Mouse (Mus musculus): ENCODE measurements at regions not wholly inside any gene's neighbourhood (a gene's known extent, or its start where the extent isn't known, plus 50 kb on each side); places are given as distances from the start of the nearest gene placed in this dataset.

- Histone ChIP-seq H3K27ac (ENCODE audit: low read depth, low read length) (peak overlapping the region; percentile 69; the same call in 1 of the 2 replicates), H3K9ac (replicated peaks; ENCODE audit: low read length, poor library complexity, severe bottlenecking) (no peak overlapping the region), H3K36me3 (ENCODE audit: insufficient read depth, low read length) (no peaks in the 10 kb centered on the region), H3K4me2 (ENCODE audit: low read depth, low read length, poor library complexity, severe bottlenecking) (no peak overlapping the region), H3K9me3 (ENCODE audit: low read length) (no peaks in the 10 kb centered on the region), H3K4me1 (ENCODE audit: insufficient read depth, low read length) (no peaks in the 10 kb centered on the region), H3K4me3 (ENCODE audit: low read depth, low read length) (no peak overlapping the region), H3K27me3 (ENCODE audit: insufficient read depth, low read length) (no peaks in the 10 kb centered on the region)
- WGBS = 32% methylated on average over 6 of the region's 6 CpGs
- ATAC-seq (ENCODE audit: low FRiP score) = peak; percentile 50; the same call in 1 of the 2 replicates
- TF ChIP-seq CTCF (IDR thresholded peaks at IDR 0.05) = no peak
- peak; percentile 45 for DNase-seq (ENCODE audit: low spot score)
Measured at GRCm38 (mm10) chr4:79530968-79531620, 1302.8 kb upstream of the Tyrp1 start.

- Histone ChIP-seq H3K4me2 (ENCODE audit: low read depth, low read length, poor library complexity, severe bottlenecking) (no peak overlapping the region), H3K4me3 (ENCODE audit: low read depth, low read length) (no peak overlapping the region), H3K9ac (replicated peaks; ENCODE audit: low read length, poor library complexity, severe bottlenecking) (no peak overlapping the region), H3K27ac (ENCODE audit: low read depth, low read length) (peak overlapping the region; percentile 72), H3K9me3 (ENCODE audit: low read length) (no peaks in the 10 kb centered on the region), H3K27me3 (ENCODE audit: insufficient read depth, low read length) (no peaks in the 10 kb centered on the region), H3K4me1 (ENCODE audit: insufficient read depth, low read length) (no peaks in the 10 kb centered on the region), H3K36me3 (ENCODE audit: insufficient read depth, low read length) (no peaks in the 10 kb centered on the region)
- 40% methylated on average over 2 of the region's 2 CpGs for WGBS
- DNase-seq (ENCODE audit: low spot score) = no peak
- ATAC-seq (ENCODE audit: low FRiP score) = peak; percentile 12; the same call in 1 of the 2 replicates
- no peak for TF ChIP-seq CTCF (IDR thresholded peaks at IDR 0.05)
Measured at GRCm38 (mm10) chr4:79531769-79532168, 1302.2 kb upstream of the Tyrp1 start.

- 19% methylated on average over 3 of the region's 3 CpGs for WGBS
- no peaks in the 10 kb centered on the region for H3K27me3 ChIP-seq (ENCODE audit: insufficient read depth, low read length)
- peak overlapping the region; percentile 72 for H3K27ac ChIP-seq (ENCODE audit: low read depth, low read length)
- H3K4me2 ChIP-seq (ENCODE audit: low read depth, low read length, poor library complexity, severe bottlenecking) = no peak overlapping the region
- DNase-seq (ENCODE audit: low spot score) (peak; percentile 53), ATAC-seq (ENCODE audit: low FRiP score) (peak; percentile 91)
- H3K36me3 ChIP-seq (ENCODE audit: insufficient read depth, low read length) = no peaks in the 10 kb centered on the region
- no peak overlapping the region for H3K9ac ChIP-seq (replicated peaks; ENCODE audit: low read length, poor library complexity, severe bottlenecking)
- no peaks in the 10 kb centered on the region for H3K4me1 ChIP-seq (ENCODE audit: insufficient read depth, low read length)
- TF ChIP-seq CTCF (IDR thresholded peaks at IDR 0.05) = no peak
- no peak overlapping the region for H3K4me3 ChIP-seq (ENCODE audit: low read depth, low read length)
- no peaks in the 10 kb centered on the region for H3K9me3 ChIP-seq (ENCODE audit: low read length)
Measured at GRCm38 (mm10) chr4:79532420-79533066, 1301.4 kb upstream of the Tyrp1 start.

GRCm38 (mm10) chr4:79545461-79545860, 1288.5 kb upstream of the Tyrp1 start:
- no peak for ATAC-seq (ENCODE audit: low FRiP score)
- Histone ChIP-seq H3K4me2 (ENCODE audit: low read depth, low read length, poor library complexity, severe bottlenecking) (no peak overlapping the region), H3K27ac (ENCODE audit: low read depth, low read length) (no peak overlapping the region), H3K27me3 (ENCODE audit: insufficient read depth, low read length) (no peaks in the 10 kb centered on the region), H3K9me3 (ENCODE audit: low read length) (no peaks in the 10 kb centered on the region), H3K9ac (replicated peaks; ENCODE audit: low read length, poor library complexity, severe bottlenecking) (no peak overlapping the region), H3K4me3 (ENCODE audit: low read depth, low read length) (no peak overlapping the region), H3K4me1 (ENCODE audit: insufficient read depth, low read length) (no peaks in the 10 kb centered on the region), H3K36me3 (ENCODE audit: insufficient read depth, low read length) (no peaks in the 10 kb centered on the region)
- 76% methylated on average over 4 of the region's 4 CpGs for WGBS
- no peak for TF ChIP-seq CTCF (IDR thresholded peaks at IDR 0.05)
- DNase-seq (ENCODE audit: low spot score) = no peak
